Mouse (Mus musculus) retina, postnatal 7 days (tissue): Measurements from ENCODE around the gene Fhad1.

Experiments used
- DNase-seq: peaks from one replicate; pipeline ENCODE4 v3.0.0-alpha.2; 2012; ENCODE audit warnings: low read depth, low spot score

The Fhad1 gene

GRCm38 (mm10) chr4:141865006-141865405 is 149.9 kb downstream of the Fhad1 start:
- no peak for DNase-seq

GRCm38 (mm10) chr4:141864506-141864905 is 150.4 kb downstream of the Fhad1 start:
- no peak for DNase-seq

- DNase-seq, result no peak
Observed at GRCm38 (mm10) chr4:141863726-141864280, 151.1 kb downstream of the Fhad1 start.

GRCm38 (mm10) chr4:141862867-141863266 is 152.0 kb downstream of the Fhad1 start:
- DNase-seq, result no peak

- no peak for DNase-seq
Observed at GRCm38 (mm10) chr4:141861591-141862295, 153.1 kb downstream of the Fhad1 start.

GRCm38 (mm10) chr4:141860246-141860841 is 154.5 kb downstream of the Fhad1 start:
- no peak for DNase-seq

GRCm38 (mm10) chr4:141859351-141859750 is 155.5 kb downstream of the Fhad1 start:
- no peak for DNase-seq

- no peak for DNase-seq
Observed at GRCm38 (mm10) chr4:141858501-141858900, 156.4 kb downstream of the Fhad1 start.

GRCm38 (mm10) chr4:141857422-141857930 is 157.4 kb downstream of the Fhad1 start:
- DNase-seq, result peak; percentile 54

GRCm38 (mm10) chr4:141853437-141853836 is 161.4 kb downstream of the Fhad1 start:
- DNase-seq, result peak; percentile 71

GRCm38 (mm10) chr4:141845999-141846398 is 168.9 kb downstream of the Fhad1 start, which contains the start of gene Ctrc:
Gene Ctrc (minus strand): TSS chr4:141846359.
- DNase-seq, result no peak
